Mouse (Mus musculus) hindlimb bud, embryonic 11.5 days (tissue): ENCODE data around the gene Cep152.

Experiments used
- DNase-seq: peaks from one replicate; pipeline ENCODE4 v3.0.0-alpha.2; 2012; ENCODE audit warnings: low read depth, low spot score; ENCODE audit errors: extremely low spot score

Cep152 gene

DNA sequence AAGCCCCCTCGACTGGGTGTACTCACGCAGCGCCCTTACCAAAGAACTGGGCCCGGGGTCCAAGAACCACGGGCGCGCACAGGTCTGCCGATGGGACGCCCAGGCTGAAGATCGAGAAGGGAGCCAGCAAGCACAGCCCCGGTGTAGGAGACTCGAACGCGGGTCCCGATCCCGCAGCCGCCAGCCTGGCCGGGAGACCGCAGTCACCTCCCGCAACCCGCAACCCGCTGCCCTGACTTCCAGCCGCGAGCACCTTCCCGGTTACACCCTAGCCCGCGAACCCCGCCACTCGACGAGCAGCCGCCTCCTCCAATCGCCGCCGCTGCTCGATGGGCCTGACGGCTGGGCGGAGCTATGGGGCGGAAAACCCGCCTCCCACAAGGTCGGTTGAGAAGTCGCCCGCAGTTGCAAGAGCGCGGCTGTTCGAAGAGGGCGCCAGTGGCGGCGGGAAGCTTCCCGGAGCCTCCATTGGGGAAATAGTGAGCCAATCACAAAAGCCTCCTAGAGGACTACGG is at the start of gene Cep152:
Gene Cep152, minus strand, starts transcription at position 277 of the 515 bp plus-strand sequence.
- peak; percentile 86 for DNase-seq

DNA sequence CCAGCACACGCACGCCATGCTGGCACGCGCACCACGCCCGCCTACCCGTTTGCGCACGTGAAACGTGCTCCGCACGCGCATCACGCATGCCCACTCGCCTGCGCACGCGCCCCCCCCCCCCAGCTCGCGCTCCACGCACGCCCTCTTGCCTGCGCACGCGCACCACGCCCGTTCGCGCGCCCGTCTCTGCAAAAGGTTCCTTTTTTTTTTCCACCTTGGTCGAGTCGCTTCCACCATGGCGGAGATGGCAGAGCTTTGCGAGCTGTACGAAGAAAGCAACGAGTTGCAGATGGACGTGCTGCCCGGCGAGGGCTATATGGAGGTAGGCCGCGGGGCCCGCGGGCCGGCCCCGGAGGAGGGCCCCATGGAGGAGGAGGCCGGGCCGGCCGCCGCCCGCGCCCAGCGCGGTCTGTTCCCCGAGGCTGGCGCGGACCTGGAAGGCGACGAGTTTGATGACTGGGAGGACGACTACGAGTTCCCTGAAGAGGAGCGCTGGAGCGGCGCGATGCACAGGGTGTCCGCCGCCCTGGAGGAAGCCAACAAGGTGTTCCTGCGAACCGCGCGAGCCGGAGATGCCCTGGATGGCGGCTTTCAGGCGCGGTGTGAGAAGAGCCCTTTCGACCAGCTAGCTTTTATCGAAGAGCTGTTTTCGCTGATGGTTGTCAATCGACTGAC is 48.2 kb upstream of the Cep152 start, which contains the start of gene Eid1:
Gene Eid1, plus strand, starts transcription at position 139 of the 675 bp plus-strand sequence.
- no peak for DNase-seq

DNA sequence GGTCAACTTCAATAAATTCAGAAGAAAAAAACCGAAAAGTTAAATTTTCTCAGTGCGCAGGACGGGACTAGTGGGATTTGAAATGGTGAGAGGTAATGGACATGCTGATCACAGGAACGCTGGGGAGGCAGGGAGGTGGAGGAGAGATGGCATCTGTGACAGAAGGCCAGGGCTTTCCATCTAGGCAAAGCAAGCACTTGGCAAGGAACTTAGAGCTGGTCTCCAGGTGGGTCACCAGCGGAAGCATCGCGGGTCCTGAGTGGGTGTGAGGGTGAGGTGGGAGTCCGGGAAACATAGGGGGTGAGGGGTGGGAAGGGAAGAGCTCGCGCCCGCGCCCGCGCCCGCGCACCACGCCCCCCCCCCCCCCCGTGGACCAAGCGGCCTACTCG is 47.6 kb upstream of the Cep152 start:
- DNase-seq = no peak

DNA sequence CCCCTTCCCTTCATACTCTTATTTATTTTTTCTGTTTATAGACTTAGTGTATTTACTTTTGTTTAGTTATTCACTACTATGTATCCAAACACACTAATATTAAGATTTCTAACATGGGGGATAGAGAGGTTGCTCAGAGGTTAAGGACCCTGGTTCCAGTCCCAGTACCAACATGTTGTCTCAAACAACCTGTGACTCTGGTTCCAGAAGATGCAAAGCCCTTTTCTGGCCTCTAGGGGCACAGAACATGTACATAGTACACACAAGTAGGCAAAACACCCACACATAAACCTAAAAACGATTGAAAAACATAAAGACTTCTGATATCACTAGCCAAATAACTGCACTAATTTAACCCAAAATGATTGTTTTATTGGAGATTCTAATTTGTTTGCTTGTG is 45.9 kb upstream of the Cep152 start:
- DNase-seq = no peak

DNA sequence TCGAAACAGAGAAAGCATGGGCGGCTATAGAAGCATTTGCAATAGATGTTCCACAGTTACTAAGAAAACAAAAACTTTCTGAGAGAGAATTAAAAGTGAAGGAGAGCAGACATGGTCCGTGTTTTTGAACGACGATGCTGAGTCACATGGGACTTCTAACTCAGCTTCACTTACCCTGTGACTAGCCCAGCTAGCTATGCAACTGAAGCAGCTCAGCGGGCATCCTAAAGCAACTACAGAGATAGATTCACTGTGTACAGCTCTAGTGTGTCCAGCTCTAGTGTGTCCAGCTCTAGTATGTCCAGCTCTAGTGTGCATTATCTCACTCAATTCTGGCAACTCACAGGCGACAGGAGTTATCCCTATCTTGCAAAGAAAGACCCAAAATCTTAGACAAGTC is 42.8 kb upstream of the Cep152 start:
- no peak for DNase-seq

DNA sequence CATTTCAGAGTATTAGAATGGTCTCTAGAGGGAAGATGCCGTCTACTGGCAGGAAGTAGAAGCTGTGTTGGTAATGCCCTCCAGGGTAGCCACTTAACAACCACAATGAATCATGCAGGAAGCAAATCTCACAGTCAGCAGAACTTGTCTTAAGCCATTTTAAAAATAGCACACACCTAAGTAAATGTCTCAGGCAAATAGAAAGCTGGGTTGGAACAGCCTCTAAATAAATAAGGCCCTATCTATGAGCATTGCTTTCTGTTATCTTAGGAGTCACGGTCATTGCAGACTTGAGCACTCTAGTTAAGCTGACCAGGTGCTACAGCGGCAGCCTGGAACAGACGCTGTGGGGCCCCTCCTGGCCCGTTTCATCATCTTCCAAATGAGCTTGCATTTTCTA is 42.3 kb upstream of the Cep152 start:
- DNase-seq = no peak

DNA sequence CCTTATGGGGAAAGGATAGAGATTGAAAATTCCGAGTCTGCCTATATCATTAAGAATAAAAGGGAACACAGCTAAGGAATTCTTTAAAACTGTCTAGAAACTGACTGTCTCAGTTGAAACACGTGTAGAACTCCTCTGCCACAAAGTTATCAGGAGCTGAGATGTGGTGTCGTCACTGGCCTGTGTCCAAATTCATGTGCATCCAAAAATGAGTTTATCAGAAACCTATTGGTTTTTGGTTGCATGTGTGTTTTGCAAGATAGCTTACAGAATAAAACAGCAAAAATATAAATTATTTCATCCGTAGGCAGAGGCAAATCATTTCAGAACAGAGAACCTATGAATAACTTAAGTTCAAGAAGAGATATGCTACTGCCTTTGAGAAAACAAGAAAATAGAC is 41.8 kb upstream of the Cep152 start:
- DNase-seq = no peak

DNA sequence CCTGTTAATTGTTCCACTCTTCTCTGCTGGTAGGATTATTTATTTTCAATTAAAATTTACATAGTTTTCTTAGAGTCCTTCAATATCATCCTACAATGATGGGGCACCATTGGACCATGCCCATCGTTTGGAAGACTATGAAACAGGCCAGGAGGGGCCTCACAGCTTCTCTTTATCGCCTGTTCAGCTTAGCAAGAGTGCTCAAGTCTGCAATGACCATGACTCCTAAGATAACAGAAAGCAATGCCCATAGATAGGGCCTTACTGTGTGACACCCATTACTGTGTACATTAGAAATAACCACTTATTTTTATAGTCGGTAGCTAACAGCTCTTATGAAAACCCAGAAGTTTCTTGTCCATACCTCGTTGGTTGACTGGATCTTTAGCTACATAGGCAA is 41.0 kb upstream of the Cep152 start:
- no peak for DNase-seq

DNA sequence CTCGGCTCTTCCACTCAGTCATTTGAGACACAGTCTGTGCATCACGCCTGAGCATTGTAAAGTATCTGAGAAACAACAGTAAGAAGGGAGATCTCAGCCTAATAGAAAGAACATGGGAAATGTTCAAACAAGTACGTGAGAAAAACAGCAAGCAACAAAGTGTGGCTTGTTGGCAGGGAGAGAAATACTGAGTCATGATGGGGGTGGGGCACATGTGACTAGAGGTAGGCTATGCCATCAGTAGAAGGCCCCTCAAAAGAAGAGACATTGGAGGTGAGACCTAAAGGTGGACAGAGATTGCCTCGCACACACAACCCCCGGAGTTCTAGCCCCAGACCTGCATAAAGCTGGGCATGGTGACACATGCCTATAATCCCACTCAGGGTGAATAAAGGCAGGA is 40.3 kb upstream of the Cep152 start:
- no peak for DNase-seq

DNA sequence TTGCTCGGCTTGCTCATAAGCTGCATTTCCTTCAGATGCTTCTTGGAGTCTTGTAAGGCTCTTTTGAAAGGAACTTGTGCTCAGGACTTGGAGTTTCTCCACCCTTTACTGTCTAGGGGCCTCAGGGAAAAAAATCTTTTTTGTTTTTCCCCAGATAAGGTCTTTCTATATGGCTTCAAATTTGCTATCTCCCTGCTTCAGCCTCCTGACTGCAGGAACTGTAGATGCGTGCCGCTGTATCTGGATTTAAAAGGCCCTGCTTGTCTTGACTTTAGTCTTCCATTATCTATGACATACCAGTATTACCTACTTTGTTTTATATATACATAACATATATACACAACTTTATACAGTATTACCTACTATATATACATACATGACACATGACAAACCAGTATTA is 37.6 kb upstream of the Cep152 start:
- DNase-seq = no peak

DNA sequence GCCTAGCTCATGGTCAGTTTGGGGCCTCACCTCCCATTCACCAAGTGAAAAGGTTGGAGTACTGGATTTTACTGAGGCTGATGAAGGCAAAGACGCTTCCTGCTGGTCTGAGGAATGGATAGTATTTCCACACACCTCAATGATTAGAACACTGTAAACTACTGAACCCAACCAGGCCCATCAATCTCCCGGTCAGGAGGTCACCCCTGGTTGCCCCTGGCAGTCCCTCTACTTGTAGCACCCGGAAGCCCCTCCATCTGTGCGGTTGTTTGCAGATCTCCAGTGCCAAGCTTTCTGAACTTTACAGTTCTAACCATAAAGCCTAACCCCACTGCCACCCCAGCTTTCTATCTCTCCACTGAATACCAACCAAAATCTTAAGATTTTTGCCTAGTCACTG is 36.2 kb upstream of the Cep152 start:
- no peak for DNase-seq

DNA sequence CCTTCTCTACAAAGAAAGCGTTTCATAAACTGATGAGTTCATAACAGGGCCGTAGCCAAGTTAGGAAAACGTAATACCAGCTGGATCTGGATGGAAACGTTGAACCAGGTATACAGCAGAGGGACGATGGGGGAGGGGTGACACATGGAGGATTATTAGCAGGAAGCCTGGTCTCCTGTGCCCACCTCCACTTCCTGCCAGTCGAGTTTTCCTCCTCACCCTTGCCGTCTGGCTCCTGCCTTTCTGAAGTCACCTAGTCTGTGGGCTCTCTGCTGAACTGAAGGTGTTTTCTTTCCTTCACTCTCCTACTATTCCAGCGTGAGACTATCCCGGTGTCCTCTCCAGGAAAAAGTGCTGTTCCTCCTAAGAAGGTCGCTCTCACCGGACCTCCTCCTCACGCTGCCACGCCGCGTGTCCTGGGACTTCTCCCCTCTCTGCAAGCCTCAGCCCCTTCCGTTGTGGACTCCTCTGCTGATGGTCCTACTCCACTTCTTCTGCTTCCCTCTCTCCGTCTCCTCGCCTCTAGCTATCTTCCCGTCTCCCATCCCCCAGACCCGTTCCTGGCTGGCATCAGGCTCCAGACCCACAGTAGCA is 35.7 kb upstream of the Cep152 start:
- DNase-seq = no peak

DNA sequence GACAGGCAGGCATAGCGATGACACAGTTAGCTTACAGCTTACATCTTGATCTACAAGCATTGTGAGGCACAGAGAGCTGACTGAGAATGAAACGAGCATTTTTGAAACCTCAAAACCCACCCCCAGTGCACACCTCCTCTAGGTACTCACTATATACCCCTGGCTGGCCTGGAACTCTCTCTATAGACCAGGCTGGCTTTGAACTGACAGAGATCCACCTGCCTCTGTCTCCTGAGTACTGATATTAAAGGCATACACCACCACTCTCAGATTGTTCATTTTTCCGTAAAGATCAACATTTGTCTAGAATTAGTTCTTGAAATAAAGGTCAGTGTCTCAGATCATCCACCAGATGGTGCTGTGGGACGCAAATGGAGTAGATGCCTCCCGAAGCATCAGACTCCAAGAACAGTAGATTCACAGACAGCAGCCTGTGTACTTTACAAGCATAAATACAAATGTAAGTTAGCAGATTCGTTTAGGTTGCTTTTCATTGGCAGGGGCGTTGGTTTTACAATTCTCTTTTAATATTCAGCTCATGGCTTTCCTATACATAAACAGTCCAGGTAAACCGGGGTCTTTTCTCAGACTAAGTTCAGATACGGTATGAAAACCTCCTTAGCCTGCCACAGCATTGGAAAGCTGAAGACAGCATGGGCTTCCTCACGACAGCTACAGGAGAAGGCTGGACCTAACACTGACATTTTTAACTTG is 35.1 kb upstream of the Cep152 start:
- DNase-seq = peak; percentile 70

DNA sequence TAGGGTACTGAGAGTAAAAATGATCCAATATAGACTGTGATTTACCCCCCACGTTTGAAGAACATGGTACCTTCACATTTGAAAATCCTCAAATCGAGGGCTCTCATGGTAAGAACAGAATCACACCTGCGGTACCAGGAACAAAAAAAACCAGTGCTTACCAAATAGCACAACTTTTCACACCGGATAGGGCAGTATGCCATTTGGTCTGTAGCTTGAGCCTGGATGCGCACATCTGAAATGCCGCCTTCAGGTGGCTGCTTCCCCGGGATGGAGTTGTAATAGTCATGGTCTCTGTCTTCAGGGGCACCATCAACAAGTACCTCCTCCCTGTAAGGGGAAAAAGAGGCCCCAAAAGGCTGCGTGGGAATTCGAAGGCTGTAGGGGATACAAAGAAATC is 30.5 kb upstream of the Cep152 start:
- DNase-seq = no peak

DNA sequence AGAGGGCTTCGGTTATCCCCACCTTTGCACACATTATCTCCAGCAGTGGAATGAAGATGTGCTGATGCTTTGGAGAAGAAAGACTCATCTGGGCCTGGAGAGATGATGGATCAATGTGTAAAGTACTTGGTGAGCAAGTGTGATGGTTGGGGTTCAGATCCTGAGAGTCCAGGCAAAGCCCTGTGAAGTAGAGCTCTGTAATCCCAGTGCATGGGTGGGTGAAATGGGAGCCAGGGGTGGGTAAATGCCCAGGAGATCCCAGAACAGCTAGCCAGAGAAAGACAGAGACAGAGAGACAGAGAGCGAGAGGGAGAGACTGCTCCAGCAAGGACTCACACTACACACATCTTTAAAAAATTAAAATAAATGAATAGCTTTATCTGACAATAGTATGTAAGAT is 28.4 kb upstream of the Cep152 start:
- DNase-seq = no peak

DNA sequence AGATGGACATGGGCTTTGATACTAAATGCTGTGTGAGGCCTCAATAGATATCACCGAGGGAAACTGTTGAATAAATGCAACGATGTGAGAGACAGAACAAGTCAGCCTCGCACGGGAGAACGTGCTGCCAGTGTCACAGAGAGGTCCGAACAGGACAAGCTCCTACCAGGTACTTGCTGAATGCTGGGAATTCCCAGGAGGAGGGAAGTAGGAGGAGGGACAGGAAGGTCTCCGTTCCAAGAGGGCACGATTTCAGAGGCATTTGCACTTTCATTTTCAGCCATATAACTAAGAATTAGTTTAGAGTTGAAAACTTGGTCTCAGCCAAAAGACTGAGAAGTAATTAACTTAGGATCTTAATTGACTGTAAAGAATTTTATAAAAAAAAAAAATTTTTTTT is 26.6 kb upstream of the Cep152 start:
- DNase-seq = no peak

DNA sequence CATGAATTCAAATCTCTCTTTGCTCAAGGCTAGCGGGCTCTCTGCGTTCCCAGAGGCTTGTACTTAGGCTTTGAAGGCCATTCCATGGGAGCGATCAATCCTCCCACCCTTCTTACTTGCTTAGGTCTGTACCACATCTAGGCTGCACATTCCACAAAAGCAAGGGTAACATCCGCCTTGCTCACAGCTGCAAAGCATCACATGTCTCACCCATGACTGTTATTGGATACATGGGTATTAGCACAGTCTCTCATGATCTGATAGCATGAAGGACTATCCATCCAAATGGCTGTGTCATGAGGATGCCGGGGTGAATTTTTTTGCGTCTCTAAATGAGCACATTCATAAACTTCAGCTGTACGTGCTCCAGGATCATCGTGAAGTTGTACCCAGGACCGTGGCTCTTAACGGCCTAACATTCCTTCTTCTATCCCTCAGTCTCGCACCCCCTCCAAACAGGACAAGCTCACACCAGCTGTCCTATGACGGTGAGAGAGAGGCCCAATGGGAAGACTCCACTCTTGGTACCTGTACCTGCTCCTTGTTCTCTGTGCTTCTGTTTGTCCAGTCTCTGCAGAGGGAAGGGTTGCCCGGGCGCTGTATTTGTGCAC is 25.9 kb upstream of the Cep152 start:
- DNase-seq = no peak

DNA sequence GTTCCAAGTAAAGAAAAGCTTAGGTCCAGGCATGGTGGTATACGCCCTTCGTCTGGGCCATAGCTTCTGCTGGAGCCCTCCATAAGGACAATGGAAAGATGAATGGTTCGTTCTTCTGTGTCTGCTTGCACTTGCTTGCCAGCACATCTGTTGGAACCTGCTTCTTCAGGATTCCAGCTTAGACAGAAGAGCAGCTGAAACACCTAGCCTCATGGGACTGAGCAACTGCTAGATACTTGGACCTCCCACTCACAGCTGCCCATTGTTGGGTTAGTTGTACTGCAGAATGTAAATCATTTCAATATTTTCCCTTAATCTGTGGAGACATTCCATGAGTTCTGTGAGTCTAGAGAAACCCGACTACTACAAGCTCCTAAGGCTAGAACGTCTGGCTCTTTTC is 25.1 kb upstream of the Cep152 start:
- no peak for DNase-seq

DNA sequence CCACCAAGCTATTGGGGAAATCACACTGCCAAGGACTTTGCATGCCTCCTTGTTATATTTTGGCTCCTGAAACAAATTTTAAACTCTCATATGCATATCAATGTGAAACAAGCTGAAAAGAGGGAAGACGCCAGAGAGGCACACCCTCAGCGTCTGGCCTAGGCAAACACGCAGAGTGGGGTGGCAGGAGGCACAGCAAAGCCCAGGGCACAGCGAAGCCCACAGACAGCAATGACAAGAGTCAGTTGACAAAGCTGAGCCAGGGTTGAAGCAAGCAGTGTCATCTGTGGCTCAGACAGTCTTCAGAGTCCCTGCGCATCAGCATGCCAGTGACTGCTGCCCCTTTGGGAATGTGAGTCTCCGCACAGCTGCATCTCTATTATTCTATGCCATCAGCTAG is 20.0 kb upstream of the Cep152 start:
- DNase-seq = no peak

DNA sequence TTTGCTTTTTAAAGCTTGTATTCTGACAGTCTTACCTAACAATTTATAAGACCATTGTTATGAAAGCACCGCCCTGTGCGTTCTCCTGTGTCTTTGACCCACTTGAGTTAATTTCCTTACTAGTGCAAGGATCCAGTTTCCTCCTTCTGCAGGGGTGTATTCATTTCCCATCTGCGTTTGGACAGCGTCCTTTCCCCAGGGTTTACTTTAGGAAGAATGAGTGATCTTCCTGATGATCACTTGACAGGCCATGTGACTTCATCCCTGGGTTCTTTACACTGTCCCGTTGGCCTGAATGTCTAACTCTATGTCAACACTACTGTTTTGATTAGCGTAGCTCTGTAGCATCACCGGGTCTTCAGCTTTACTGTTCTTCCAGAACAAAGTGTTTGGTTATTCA is 12.4 kb upstream of the Cep152 start:
- no peak for DNase-seq

DNA sequence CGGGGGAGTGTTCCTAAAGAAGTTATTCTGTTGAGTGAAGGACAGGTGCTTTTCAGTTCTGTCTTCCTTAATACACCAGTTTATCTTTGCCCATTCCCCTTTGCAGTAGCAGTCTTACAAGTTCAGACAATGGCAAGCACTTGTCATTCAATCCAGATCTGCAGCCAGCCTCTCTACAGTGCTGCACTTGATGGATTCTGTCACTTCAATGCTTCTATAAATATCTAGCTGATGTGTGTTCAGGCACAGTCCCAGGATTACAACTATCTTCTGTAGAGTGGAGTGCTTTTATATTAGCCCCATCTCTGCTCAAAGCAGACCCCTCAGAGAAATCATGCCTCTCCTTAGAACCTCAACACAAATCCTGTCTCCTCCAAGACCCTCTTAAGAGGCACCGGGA is 5.1 kb upstream of the Cep152 start:
- DNase-seq = no peak

DNA sequence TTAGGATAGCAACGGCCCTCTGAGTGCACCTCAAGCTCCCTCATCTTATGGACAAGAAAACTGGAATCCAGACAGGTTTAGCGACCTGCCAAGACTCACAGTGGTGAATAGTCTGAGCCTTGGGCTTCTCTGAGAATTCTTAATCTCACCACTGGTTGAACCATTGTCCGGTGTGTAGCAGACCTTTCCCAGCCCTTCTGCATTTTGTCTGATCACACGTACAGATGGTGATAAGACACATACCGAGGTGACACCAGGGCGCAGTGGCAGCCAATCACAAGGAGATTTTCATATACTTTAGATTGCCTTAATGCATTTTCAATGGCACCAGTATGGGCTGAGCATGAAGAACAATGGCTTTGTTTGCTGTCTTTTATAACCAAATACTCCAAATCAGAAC is 3.6 kb upstream of the Cep152 start:
- DNase-seq = no peak
